Mouse (Mus musculus) olfactory bulb, adult 2 months (tissue): ENCODE data around the gene Fut1.

Experiments
- CTCF ChIP-seq: fragments of 200-500 bp; IDR thresholded peaks from 2 replicates; pipeline ENCODE4 v1.5.1; 2012; ENCODE audit warnings: low read depth, mild to moderate bottlenecking, low read length, moderate library complexity; ENCODE audit not compliant: insufficient read depth
- POLR2A ChIP-seq: fragments of 200-500 bp; IDR thresholded peaks from 2 replicates; pipeline ENCODE4 v1.6.1; 2012; ENCODE audit warnings: mild to moderate bottlenecking, low read depth, low read length, moderate library complexity; ENCODE audit not compliant: insufficient read depth

- TF ChIP-seq CTCF (no peak), POLR2A (peak; percentile 56)
Observed at GRCm38 (mm10) chr7:45638623-45639401, 21.7 kb downstream of the Fut1 start.
